Mouse (Mus musculus) cerebellum, postnatal 25 days (tissue): Measurements from ENCODE around the gene Tenm4.

Source experiments
- DNase-seq, 2 experiments: peaks; one replicate each; pipeline ENCODE4 v3.0.0; 2021; ENCODE audit warnings: mixed read lengths in 2 of 2

The Tenm4 gene

DNA sequence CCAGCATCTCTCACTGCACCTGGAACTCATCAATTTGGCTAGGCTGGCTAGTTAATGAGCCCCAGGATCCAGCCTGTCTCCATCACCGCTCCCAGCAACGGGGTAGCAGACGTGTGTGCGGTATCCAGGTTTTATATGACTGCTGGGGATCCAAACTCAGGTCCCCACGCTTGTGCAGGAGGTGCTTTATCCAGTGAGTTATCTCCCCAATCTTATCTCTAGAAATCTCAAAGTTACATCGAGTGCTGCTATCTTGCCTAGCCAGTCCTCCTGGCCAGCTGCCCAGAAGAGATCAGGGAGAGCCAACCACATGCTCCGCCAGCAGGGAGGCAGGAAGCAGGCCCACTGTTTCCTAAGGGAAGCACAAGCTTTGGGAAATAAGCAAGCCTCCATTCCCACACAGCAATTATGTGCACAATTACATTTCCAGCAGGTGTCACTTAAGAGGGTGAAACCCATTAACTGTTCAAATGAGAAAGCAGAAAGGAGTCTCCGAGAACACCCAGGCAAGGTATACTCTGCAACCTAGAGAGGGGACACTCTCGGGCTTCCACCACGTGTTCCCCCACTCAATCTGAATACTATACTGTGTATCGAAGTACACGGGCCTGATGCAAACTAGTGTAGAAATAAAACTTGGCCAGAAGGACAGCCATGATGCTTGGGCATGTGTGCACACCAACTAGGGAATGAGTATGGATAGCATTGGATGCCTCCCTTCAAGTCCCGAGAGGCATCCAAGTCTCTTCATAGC lies 246.4 kb downstream of the Tenm4 start:
- DNase-seq = peak; percentile 86 to 92

DNA sequence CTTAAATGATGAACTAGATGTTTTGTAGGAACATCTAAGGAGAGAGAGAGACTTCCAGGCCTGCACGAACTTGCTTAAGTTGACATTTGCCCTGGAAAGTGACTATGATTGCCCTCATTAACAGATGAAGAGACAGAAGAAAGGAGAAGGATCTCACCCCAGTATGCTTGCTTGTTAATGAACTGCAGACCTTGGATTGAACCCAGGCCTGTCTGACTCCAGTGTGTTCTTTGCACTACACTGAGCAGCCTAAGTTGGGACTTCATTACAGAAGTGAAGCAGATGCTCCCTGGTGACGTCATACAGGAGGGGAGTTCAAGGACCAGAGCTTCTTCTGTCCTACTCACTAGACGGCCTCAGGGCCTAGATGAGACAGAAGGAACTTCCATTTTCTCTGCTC lies 247.1 kb downstream of the Tenm4 start:
- no peak for DNase-seq

DNA sequence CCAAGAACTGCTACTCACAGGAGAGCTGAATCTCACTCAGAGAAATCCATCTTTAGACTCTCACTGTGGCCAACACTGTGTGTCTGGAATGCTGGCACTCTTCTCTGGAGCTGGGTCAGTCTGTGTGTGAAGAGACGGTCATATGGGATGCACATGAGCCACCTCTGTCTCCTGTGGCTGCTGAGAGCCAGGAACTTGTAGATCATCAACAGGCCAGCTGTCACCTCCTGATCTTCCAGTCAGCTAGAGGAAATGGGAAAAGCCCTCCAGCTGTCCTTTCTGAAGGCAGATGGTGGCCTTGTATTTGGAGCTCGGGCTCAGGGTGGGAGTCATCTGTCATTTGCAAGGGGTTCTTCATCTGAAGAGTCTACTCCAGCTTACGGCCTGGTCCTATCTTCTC lies 249.0 kb downstream of the Tenm4 start:
- DNase-seq = no peak

DNA sequence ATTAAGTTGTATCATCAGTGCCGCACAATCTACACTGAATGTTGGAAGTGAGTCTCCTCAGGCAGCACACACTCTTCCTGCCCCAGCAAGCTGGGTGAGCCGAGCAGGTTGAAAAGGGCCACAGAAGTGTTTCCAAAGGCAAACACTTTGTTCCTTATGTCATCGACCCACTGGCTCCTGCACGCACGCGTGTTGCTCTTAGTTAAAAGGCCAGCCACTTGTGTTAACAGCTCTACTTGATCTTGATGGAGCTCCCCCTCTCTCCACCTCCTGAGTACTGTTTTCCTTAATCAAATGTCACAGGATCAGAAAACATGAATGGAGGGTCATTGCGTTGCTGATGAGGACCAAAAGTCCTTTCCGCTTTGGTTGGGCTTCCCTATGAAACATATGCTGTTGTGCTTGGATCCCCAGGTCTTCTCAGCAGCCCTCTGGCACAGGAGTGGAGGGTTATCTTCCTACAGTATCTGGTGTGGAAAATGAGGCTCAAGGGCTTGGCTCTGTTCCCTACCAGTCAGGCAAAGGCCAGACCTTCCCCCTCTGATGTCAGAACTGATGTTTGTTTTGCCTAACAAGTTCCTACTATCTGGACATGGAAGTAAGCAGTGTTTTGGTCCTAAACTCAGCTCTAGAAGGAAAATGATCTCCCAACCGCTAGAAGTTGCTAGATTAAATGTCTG lies 250.0 kb downstream of the Tenm4 start:
- DNase-seq = no peak

DNA sequence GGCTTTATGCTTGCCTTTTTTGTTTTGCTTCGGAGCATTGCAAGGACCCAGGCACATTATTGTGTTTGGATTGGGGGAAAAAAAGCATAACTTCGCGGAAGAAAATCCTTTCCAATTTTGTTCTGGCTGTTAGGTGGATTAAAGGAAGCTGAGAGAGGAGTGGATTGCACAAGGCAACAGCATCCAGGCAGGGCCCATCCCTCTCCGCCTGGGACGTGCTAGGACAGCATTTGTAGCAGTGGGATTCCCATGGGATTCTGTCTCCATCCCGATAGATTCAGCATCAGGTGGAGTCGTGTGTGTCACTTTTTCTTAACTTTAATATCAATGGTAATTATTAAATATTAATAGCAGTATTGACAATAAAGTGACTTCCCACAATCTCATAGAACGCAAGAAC lies 255.9 kb downstream of the Tenm4 start:
- no peak for DNase-seq

DNA sequence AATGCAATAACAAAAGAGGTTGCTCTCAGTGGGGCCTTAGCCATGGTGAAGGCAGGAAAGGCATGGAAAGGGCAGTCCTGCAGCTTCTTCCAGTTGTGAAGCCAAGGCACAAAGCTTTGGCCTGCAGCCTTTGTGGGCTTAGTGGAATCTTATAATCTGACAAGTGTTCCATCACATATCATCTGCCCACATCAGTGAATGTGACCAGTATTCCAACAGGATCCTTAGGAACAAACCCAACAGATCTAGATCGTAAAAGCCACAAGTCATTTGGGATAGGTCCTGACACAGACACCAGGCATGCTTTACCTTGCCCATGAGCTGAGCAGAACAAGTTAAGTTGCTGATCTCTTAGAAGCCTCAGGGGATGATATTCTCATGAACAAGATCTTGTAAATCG lies 262.3 kb downstream of the Tenm4 start:
- no peak for DNase-seq

DNA sequence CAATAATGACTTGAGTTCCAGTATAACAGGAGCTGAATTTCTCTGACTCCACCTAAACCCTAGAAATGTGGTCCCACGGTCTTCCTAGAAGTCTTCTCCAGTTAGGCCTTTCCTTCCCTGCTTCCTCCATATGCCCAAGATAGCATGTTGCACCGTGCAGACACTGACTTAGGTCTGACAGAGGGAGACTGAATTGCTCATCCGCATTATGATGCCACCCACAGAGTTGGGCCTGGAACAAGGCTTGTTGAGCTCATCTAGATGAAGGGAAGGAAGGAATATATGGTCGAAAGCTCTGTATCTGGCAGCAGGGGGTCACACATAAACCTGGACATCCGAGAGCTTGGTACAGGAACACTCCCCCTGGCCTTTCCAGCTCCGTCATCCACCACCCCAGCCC lies 267.3 kb downstream of the Tenm4 start:
- no peak for DNase-seq

DNA sequence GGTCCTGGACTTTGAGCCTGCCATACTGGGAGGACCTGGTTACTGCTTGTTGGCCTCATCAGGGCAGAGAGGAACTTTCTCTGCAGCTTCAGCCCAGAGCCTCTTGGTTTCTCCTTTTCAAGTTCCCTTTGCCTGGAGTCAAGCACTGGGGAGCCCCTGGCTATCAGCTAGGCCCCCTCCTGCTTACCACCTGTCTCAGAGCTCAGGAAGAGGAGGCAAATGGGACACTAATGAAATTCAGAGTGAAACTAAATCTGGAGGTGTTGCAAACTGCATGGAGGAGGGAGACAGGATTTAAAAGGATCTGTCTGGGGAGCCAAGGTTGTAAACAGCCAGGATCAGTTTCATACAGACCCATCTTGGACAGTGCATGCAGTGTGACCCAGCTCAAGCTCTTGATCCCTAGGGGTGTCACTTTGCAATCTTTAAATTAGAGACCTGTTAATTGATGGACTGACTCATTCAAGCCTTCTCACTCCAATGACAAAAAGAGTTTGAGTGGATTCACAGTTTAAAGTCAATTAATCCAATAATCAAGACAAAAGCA lies 269.2 kb downstream of the Tenm4 start:
- no peak for DNase-seq

DNA sequence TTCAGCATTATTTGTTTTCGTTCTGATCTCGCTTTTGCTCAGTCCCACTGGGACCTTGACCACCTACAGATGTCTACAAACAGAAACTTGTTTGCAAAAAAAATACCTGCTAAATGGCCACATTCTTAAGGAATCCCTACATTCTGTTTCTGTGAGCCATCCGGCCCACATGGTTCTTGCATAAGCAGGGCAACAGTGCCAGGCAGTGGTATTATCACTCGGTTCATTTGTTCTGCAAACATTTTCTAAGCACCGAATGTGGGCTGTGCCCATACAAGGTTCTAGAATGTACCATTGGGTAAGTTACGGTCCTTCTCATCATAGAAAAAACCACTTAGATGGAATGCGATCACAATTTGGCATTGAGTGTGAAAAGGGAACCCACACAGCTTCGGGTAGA lies 274.7 kb downstream of the Tenm4 start:
- DNase-seq = no peak

DNA sequence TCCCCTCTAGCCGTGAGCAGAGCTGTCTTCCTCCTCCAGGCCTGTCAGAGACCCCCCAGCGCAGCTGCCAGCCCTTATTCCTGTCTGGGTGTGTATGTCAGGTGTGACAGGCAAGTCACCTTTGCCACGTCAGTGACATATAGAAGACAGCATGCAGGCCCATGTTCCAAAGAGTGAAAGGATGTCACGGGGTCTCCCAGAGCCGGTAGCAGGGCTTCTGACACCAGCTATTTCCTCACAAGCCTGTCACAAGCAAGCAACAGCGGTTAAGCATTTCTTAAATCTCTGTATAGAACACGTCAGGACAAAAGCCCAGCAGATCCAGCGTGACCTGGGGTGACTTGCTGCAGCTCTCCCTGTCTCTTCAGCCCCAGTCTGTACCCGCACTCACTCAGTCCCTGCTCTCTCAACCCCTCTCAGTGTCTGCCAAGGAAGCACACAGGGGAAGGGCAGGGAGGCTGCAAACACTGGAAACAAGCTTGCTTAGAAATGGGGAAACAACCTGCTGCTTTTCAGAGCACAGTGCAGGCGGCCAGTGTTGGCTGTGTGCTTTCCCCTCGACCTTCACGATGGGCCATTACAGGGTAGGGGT lies 276.9 kb downstream of the Tenm4 start:
- no peak for DNase-seq

DNA sequence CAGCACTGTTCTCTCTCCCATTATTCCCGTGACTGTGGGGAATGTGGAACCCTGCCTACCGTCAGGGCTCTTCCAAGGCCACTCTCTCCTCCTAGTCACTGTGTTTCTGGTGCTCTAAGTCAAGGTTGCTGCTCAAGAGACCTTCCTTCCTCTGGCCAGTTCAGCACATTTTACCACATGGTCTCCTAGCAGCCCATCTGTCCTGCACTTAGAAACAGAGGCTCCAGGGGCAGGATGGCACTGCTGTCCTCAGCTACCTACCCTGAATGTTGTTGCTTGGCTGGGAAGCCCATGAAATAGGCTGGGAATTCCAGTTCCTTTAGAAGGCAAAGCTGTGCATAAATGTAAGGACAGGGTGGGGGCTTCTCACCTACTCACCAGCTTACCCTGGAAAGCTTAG lies 284.9 kb downstream of the Tenm4 start:
- no peak for DNase-seq

DNA sequence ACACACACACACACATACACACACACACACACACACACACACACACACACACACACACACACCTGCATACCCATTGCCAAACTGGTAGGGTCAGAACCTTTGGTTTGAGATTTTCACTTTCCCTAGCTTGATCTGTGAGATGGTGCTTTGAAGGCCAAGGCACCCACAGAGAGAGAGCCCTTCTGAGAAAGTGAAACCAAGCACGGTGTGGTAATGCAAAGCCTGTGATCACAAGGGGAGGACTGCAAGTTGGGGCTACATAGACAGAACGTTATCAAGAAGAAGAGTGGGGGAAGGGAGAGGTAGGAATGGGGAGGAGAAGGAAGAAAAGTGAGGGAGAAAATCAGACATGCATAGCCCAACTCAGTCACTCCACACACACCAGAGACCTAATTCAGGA lies 285.6 kb downstream of the Tenm4 start:
- DNase-seq = no peak

DNA sequence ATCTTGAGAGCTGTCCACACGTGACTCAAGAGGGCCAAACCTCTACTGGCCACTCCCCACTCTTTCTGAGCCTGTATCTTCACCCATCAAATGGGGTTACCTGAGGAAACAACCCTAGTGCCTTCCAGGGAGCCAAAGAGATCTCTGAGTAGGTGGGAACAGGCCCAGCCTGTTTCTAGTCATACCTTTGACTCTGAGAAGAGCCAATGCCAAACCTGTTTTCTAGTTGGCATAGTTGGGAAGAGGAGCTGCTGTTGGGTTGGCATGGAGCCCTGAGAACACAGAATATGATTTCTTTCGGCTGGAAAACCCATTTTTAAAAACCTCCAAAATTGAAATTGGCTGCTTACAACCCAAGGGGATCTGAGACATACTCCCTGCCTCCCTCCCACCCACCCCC lies 286.8 kb downstream of the Tenm4 start:
- peak in 1 of 2 experiments; percentile 31 for DNase-seq

DNA sequence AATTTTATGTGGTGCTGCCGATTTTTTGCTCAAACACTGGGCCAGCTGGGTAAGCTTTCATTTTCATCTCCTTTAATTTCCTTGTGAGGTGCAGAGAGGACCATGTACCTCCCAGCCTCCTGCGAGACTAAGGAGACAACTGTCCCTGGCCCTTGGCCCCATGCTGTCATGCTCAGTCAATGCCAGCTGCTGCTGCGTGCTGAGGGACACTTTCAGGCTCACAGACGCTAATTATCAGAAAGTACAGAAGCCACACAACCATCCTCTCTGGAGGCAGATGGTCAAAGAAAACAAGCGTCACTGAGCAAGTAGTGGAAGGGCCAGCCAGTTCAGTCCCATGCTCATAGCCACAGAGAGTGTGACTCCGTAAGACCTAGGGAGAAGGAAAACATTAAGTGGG lies 287.9 kb downstream of the Tenm4 start:
- no peak for DNase-seq

DNA sequence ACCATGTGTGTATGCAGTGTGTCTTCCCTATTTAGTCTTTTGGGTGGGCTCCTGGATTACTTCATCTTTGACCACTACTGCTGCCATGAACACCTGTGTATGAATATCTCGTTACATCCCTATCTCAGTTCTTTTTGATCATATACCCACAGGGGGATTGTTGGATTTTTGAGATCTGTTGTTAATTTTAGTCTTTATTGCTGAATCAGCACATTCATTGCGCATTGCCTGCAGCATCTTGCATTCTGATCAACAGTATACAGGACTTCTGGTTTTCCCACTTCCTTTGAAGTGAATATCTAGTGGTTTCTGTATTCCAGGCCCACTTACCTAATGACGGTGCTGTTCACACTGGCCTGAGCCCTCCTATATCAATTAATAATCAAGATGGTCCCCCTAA lies 295.7 kb downstream of the Tenm4 start:
- DNase-seq = no peak

DNA sequence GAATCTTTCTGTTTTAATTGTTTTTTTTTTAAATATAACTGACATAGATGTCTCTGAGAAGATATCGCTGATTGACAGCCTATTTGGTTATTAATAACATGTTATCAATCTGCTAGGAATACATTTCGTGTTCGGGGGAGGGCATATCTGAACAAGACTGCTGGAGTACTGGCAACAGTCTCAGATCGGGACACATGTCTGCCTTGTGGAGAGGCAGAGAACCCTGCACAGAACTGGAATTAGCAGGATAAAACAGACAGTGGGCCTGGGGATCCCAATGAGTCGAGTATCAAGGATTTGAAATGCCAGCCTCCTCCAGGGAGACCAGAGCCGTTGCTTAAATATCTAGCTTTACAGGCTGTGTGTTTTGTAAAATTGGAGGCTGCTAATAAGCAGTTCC lies 299.8 kb downstream of the Tenm4 start:
- DNase-seq = no peak

DNA sequence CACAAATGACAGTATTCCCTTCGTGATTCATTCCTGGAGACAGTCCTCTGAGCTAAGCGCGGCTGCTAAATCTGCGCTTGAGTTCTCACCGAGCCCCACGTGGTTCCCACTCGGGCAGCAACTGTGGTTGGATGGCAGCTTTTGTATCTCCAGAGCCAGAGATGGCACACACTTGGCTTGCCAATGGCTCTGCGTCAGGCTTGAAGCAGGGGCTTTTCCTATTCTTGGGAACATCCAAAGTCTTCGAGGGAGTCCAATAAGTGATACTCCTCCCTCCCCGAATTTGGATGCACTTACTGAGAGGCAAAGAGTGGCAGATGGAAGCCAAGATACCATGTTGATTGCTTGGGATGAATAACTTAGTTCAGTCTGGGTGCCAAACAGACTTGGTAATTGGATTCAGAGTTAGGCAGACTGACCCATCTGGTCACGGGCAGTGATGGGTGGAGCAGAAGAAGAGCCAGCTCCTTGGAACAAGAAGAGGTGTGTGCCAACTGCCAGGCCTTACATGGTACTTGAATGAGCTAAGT lies 303.6 kb downstream of the Tenm4 start:
- peak; percentile 50 to 64 for DNase-seq

DNA sequence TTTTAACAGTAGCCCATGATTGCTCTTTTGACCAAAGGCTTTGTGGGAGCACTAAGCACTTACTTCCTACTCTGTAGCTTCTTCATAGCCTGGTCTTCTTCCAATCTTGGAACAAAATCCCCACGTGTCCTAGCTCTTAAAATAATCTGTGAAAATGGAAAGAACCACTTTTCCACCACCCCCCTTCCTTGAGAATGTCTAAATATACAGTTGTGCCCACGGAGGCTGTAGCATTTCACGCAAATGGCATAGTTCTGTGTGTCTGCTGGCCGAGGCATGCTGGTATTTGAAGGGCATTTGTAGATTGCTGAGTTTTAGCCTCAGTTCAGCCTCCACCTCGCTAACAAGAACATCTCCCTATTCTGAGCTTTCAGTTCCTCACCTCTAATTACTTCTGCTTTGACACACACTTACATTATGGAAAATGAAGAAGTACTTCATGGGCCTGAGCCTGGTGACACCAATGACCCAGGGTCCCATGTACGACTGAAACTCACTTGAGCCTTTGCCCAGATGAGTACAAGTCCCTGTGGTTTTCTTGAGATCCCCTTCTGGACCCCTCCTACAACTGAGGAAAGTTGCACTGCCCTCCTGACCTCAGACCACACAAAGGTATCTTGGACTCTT lies 306.1 kb downstream of the Tenm4 start:
- DNase-seq = no peak

DNA sequence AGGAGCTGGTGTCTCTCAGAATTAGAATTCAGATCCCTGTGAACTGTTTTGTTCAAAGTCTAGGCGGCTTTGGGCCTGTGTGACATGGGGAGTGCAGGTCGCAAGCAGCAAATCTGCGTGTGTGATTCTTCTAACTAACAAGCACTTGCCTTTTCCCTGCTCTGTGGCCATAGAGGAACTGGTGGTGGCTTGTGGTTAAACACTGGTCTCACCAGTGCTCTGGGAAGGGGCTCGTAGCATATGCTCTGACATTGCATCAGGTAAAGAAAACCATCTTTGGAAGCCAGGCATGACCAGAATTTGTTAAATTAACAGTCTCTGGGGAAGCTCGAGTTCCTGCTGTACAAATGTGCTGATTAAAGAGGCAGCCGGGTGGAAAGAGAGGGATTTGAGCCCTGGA lies 308.1 kb downstream of the Tenm4 start:
- no peak for DNase-seq

DNA sequence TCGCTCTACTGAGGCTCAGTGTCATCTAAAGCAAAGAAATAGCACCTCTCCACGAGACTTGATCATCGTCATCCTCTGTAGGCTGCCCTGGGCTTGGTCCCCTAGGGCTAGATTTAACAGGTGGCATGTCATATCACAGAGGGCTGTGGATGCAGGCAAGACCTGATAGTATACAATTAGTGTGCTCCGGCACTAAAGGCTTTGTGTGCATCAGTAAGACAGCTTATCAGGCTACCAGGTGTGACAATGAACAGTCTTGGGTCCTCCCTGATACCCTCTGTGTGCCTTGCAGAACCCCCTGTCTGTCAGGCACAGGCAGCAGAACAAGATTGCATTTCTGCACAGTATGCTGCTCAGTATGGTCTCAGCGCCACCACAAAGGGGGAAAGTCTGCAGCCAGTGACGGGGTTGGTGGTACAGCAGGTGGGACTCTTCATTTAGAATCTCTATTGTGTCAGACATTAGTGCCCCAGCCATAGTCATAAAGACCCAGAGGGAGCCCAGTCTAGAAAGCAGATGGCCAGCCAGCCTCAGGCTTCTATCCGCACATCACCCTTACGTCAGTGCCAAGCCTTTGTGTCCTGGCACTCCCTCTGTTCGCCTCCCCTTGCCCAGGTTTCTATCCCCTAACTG lies 309.4 kb downstream of the Tenm4 start:
- DNase-seq = no peak

DNA sequence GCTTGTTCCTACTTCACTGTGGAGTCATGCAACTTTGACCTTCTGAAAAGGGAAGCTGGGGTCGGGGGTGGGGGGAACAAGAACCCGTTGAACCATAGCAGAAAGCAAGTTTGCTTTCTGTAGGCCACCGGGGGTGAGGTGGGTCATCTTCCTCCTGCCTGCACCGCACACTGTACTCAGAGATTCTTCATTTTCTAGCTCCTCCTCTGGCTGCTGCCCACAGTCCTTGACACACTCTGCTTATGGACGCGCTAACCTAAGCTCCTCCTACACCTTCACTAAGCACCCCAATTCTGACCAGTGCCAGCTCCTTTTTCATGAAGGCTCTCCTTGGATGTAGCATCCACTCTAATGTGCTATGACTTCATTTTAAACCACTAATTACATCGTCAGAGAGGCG lies 311.9 kb downstream of the Tenm4 start:
- DNase-seq = no peak

DNA sequence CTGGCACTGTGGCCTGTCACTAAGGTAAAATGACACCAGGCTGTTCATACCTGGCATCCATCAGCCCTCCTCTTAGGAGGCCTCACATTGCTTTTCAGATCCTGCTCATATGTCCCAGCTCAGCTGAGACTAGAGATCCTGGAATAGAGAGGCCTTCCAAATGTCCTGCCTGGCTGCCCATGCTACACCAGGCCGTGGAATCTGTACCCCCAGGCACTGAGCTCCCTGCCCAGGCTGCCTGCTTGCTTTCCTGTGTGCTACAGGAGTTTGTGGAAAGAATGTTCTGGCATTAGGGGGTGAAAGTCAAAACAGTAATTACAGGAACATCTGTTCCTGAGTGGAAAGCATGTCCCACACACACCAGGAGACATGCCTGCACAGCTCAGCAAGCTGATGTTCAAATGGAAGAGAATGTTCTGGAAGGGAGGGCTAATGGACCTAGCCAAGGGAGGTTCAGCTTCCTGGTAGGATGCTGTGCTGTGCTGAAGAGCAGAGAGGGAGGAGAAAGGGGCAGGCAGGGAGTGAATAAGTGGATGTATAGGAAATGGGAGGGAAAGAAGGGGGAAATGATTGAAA lies 313.0 kb downstream of the Tenm4 start:
- DNase-seq = no peak
